Mouse (Mus musculus): ENCODE results near the gene Dclk3. TPM values are rescaled to one million over a fixed set of nuclear protein-coding genes. Genes with fewer than 3 reads are reported as not detected.

Gene Dclk3
- polyA plus RNA-seq, 1 experiment, result not detected

DNA sequence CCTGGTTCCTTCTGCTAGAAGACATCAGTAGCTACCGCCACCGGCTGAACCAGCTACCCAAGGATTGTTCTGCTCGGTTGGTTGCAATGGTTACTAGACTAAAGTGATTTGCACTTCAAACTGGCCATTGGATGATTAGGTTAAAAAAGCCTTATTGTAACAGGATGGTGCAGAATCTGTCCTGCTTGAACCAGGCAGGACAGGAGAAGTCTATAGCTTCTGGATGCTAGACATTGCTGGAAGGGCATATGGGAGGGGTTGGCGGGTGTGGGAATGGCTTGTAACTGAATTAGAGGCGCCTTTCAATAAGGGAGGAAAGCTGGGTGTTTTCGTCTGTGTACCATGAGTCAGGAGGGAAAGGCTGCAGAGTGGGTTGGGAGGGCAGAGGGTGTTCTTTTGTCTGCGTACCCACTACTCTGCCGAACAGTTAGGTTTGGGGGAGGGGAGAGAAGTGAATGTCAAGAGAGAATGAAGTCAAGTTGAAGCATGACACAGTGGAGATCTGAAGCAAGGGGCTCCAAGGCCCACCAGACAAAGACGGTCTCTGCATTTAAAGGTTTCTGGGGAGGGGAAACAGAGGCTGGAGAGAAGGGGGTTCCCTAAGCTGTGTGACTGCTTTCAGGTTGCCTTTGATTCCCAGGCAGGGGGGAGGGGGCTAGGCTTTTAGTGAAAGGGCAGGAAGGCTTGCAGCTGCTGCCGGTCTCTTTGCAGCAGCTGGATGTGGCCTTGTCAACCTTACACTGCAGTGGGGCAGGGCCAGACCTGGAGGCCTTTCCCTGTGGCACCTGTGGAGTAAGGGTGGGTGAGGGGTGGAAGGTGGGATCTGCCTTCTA lies 48.0 kb downstream of the Dclk3 start:
- no peaks in the 10 kb centered on the region for H3K4me1 ChIP-seq (ENCODE audit: control insufficient read depth, insufficient read depth, low read length)
- H3K27ac ChIP-seq (ENCODE audit: insufficient read depth, low read depth, low read length), result no peak overlapping the region
- no peak overlapping the region for H3K4me3 ChIP-seq (ENCODE audit: insufficient read depth, low read depth, low read length)
- 64% methylated on average over 10 of the region's 10 CpGs for WGBS
- TF ChIP-seq POLR2A (IDR thresholded peaks at IDR 0.05; ENCODE audit: insufficient read depth, low read depth, low read length) (no peak), CTCF (IDR thresholded peaks at IDR 0.05; ENCODE audit: insufficient read depth, low read depth, low read length) (no peak)

DNA sequence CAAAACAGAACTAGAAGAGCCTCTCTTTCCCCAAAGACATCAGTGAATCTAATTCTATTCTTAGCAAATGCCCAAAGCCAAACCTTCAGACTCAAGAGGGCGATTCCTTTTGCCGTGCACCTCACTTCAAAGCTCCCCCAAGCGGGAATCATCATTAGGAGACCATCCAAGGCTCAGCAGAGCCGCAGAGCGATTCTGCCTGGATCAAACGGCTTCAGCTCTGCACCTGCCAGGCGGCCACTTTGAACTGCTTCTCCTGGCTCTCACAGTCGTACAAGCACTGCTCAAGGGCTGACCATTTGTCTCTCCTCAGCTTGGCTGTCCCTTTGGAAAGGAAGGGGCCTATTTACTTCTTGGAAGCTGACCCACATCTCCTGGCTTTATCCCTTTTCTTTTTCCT lies 51.7 kb downstream of the Dclk3 start:
- TF ChIP-seq CTCF (IDR thresholded peaks at IDR 0.05; ENCODE audit: insufficient read depth, low read depth, low read length) (no peak), POLR2A (IDR thresholded peaks at IDR 0.05; ENCODE audit: insufficient read depth, low read depth, low read length) (no peak)
- H3K4me3 ChIP-seq (ENCODE audit: insufficient read depth, low read depth, low read length), result no peak overlapping the region
- WGBS, result 61% methylated on average over 8 of the region's 8 CpGs
- no peak overlapping the region for H3K27ac ChIP-seq (ENCODE audit: insufficient read depth, low read depth, low read length)
- no peaks in the 10 kb centered on the region for H3K4me1 ChIP-seq (ENCODE audit: control insufficient read depth, insufficient read depth, low read length)

DNA sequence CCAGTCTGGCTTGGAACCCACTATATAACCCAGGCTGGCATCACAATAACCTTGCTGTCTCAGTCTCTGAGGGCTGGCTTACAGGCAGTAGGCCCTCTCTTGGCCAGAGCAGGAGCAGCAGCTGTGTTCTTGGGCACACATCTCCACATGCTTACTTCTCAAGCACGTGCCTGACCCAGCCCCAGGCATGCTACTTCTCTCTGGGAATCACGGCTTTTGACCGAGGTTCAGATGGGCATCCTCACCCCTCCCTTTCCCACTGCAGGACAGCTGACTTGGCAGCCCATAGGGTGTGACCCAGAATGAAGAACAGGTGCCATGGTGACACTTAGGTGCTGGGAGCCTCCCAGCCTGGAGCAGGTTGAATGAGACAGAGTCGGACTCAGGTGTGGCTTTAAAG lies 52.4 kb downstream of the Dclk3 start:
- H3K4me1 ChIP-seq (ENCODE audit: control insufficient read depth, insufficient read depth, low read length), result no peaks in the 10 kb centered on the region
- H3K27ac ChIP-seq (ENCODE audit: insufficient read depth, low read depth, low read length), result no peak overlapping the region
- H3K4me3 ChIP-seq (ENCODE audit: insufficient read depth, low read depth, low read length), result no peak overlapping the region
- WGBS, result 67% methylated on average over 4 of the region's 4 CpGs
- TF ChIP-seq POLR2A (IDR thresholded peaks at IDR 0.05; ENCODE audit: insufficient read depth, low read depth, low read length) (no peak), CTCF (IDR thresholded peaks at IDR 0.05; ENCODE audit: insufficient read depth, low read depth, low read length) (no peak)

DNA sequence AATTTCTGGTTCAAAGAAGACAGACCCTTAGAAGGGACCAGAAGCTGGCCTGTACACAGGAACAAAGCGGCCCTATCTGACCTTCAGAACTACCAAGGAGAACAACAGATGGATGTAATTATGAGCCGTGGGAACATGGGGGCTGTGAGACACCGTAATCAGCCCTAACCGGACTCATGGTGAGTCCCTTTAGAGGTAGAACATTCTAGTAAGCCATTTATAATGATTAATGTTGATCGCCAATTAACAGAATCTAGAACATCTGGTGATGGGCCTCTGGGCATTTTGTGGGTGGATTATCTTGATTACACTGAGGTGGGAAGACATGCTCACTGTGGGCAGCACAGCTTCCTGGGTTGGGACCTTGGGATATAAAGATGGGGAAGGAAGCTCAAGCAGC lies 54.6 kb downstream of the Dclk3 start:
- Histone ChIP-seq H3K4me3 (ENCODE audit: insufficient read depth, low read depth, low read length) (no peak overlapping the region), H3K4me1 (ENCODE audit: control insufficient read depth, insufficient read depth, low read length) (no peaks in the 10 kb centered on the region), H3K27ac (ENCODE audit: insufficient read depth, low read depth, low read length) (no peak overlapping the region)
- TF ChIP-seq POLR2A (IDR thresholded peaks at IDR 0.05; ENCODE audit: insufficient read depth, low read depth, low read length) (no peak), CTCF (IDR thresholded peaks at IDR 0.05; ENCODE audit: insufficient read depth, low read depth, low read length) (no peak)
- 69% methylated on average over 5 of the region's 5 CpGs for WGBS

DNA sequence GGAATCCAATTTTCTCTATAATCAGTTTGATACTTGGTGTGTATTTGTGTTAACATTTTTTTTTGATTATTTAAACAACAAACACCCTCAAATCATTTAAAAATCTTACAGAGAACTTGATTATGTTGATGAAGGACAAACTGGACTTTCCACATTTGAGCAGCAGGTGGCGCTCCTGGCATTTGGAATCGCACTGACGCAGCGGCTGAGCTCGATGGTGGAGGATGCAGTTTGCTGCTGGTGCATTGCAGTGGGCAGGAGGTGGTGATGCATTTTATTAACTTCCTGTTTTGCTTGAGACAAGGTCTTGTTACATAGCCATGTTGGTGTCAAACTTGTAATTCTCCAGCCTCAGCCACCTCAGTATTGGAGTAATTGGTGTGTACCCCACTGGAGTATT lies 56.7 kb downstream of the Dclk3 start:
- H3K27ac ChIP-seq (ENCODE audit: insufficient read depth, low read depth, low read length), result no peak overlapping the region
- no peaks in the 10 kb centered on the region for H3K4me1 ChIP-seq (ENCODE audit: control insufficient read depth, insufficient read depth, low read length)
- 0% methylated on average over 5 of the region's 5 CpGs for WGBS
- H3K4me3 ChIP-seq (ENCODE audit: insufficient read depth, low read depth, low read length), result no peak overlapping the region
- TF ChIP-seq POLR2A (IDR thresholded peaks at IDR 0.05; ENCODE audit: insufficient read depth, low read depth, low read length) (no peak), CTCF (IDR thresholded peaks at IDR 0.05; ENCODE audit: insufficient read depth, low read depth, low read length) (peak; percentile 68)

DNA sequence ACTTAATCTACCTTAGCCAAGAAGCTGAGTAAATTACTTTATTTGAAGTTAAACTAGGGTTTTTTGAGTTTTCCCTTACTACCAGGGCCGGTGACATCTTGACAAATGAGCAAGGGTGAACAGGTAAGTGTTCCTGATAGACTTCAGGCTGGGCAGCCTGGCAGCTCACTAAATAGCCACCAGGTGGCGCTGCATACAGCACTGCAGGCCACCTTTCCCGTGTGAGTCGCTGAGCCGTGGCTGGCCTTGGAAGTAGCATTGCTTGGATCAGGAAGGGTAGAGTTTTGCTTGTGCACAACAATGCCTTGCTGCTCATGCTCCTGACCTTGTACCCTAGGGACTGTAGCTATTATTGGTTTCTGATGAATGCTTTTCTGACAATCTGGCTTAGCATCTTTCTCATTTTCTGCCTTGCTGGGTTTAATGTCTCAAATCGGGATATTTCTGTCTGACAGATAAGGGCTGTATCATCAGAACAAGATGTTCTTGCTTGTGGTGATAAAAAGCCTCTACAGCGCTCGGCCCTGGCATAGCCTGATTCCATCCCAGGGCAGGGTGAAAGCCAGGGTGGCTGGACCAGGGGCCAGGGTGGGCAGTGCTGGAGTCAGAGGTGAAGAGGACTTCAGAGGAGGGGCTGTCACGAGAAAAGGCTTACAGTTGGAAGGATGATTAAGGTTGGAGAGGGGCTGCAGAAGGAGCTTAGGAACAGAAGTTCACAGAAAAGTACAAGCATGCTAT lies 58.4 kb downstream of the Dclk3 start:
- Histone ChIP-seq H3K4me1 (ENCODE audit: control insufficient read depth, insufficient read depth, low read length) (no peaks in the 10 kb centered on the region), H3K27ac (ENCODE audit: insufficient read depth, low read depth, low read length) (no peak overlapping the region), H3K4me3 (ENCODE audit: insufficient read depth, low read depth, low read length) (no peak overlapping the region)
- WGBS, result 37% methylated on average over 9 of the region's 9 CpGs
- TF ChIP-seq CTCF (IDR thresholded peaks at IDR 0.05; ENCODE audit: insufficient read depth, low read depth, low read length) (peak; percentile 95), POLR2A (IDR thresholded peaks at IDR 0.05; ENCODE audit: insufficient read depth, low read depth, low read length) (no peak)

DNA sequence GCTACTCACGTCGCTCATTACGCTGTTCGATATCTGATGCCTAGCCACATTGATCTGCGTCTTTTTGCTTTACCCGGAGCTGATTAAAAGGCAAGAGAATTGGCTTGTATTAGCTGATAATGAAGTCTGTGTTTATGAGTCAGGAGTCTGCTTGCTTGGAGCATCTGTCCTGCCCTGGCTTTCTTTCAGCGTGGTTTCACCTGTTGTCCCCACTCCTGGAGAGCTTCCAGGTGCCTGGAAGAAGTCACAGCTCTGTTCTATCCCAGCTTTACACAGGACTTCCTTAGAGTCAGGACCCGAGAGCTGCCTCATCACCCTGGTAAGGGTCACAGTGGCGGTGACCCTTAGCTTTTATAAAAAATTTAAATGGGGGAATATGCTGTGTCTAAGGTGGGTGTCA lies 61.3 kb downstream of the Dclk3 start:
- 92% methylated on average over 9 of the region's 9 CpGs for WGBS
- TF ChIP-seq CTCF (IDR thresholded peaks at IDR 0.05; ENCODE audit: insufficient read depth, low read depth, low read length) (no peak), POLR2A (IDR thresholded peaks at IDR 0.05; ENCODE audit: insufficient read depth, low read depth, low read length) (no peak)
- Histone ChIP-seq H3K27ac (ENCODE audit: insufficient read depth, low read depth, low read length) (no peak overlapping the region), H3K4me3 (ENCODE audit: insufficient read depth, low read depth, low read length) (no peak overlapping the region), H3K4me1 (ENCODE audit: control insufficient read depth, insufficient read depth, low read length) (no peaks in the 10 kb centered on the region)

DNA sequence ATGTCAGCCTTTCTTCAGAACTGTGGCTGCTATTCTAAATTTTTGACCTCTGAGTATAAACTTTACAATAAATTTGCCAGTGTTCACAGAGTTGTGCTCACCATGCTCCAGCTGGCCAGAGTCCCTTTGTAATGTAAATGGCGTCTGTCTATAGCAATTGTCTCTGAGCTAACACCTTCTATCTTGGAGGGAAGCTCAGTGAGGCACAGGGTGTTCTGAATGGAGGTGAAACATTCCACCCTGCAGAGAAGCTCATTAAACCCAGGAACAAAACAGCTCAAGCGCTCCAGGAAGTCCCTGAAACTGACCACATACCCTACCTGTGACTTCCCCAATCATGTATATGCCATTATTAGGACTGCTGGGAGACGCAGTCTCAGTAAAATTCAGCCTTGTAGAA lies 67.2 kb downstream of the Dclk3 start:
- Histone ChIP-seq H3K27ac (ENCODE audit: insufficient read depth, low read depth, low read length) (no peak overlapping the region), H3K4me3 (ENCODE audit: insufficient read depth, low read depth, low read length) (no peak overlapping the region), H3K4me1 (ENCODE audit: control insufficient read depth, insufficient read depth, low read length) (no peaks in the 10 kb centered on the region)
- 38% methylated on average over 3 of the region's 3 CpGs for WGBS
- TF ChIP-seq CTCF (IDR thresholded peaks at IDR 0.05; ENCODE audit: insufficient read depth, low read depth, low read length) (no peak), POLR2A (IDR thresholded peaks at IDR 0.05; ENCODE audit: insufficient read depth, low read depth, low read length) (no peak)
